Mouse (Mus musculus) embryonic fibroblast, embryonic 13.5 days (primary cell): ENCODE measurements at regions not wholly inside any gene's neighbourhood (a gene's known extent, or its start where the extent isn't known, plus 50 kb on each side); places are given as distances from the start of the nearest gene placed in this dataset.

Source experiments
- CTCF ChIP-seq: IDR thresholded peaks from 2 replicates; pipeline ENCODE4 v1.5.1; 2011; ENCODE audit warnings: mild to moderate bottlenecking, control low read depth, low read length, moderate library complexity, borderline replicate concordance; ENCODE audit not compliant: insufficient read depth
- POLR2A ChIP-seq: IDR thresholded peaks from 2 replicates; pipeline ENCODE4 v1.6.1; 2011; ENCODE audit warnings: low read depth, mild to moderate bottlenecking, control low read depth, low read length, moderate library complexity

- TF ChIP-seq POLR2A (no peak), CTCF (no peak)
Observed at GRCm38 (mm10) chr3:118102635-118103034, 233.9 kb upstream of the Snx7 start.
